Comparison of ENCODE assay signal across 19 mouse cellular contexts in genomic region chr16:28539423-28539822, GRCm38 (mm10).
"Had no signal": no experiment of that assay in that cellular context is flagged by ENCODE, and none has a peak within 500 bp of the region (broad histone marks: within the 10 kb centered on the region; RNA-seq: fewer than 3 reads in every experiment).

No protein-coding gene starts in this region.

- H3K27me3 ChIP-seq: midbrain, embryonic 12.5 days; neural tube, embryonic 13.5 days; neural tube, embryonic 15.5 days had no signal

- H3K36me3 ChIP-seq: midbrain, embryonic 10.5 days; midbrain, embryonic 12.5 days; neural tube, embryonic 13.5 days; neural tube, embryonic 15.5 days had no signal

- H3K9me3 ChIP-seq: midbrain, embryonic 10.5 days; midbrain, embryonic 12.5 days; neural tube, embryonic 13.5 days; neural tube, embryonic 15.5 days had no signal

- H3K4me1 ChIP-seq: midbrain, embryonic 10.5 days; midbrain, embryonic 12.5 days; neural tube, embryonic 13.5 days; neural tube, embryonic 15.5 days had no signal

- H3K9ac ChIP-seq: lung, embryonic 14.5 days; midbrain, embryonic 12.5 days; neural tube, embryonic 13.5 days; neural tube, embryonic 15.5 days had no signal

- ATAC-seq: midbrain, embryonic 16.5 days had no signal

- DNase-seq: lung, adult 18-20 months; lung, embryonic 14.5 days; lung, postnatal 10 days; lung, postnatal 4 days; midbrain, embryonic 14.5 days; retina, postnatal 1 day; right cerebral cortex, adult 18-20 months; right cerebral cortex, postnatal 25 days; right cerebral cortex, postnatal 4 days; spleen, adult 18-20 months; thymus, adult 18-20 months; thymus, postnatal 14 days; thymus, postnatal 36 days had no signal

- H3K4me2 ChIP-seq: lung, embryonic 14.5 days; midbrain, embryonic 12.5 days; neural tube, embryonic 13.5 days; neural tube, embryonic 15.5 days had no signal

- H3K4me3 ChIP-seq: midbrain, embryonic 10.5 days; midbrain, embryonic 12.5 days; myocyte; neural tube, embryonic 13.5 days; neural tube, embryonic 15.5 days had no signal

- H3K27ac ChIP-seq: midbrain, embryonic 10.5 days; midbrain, embryonic 12.5 days; neural tube, embryonic 13.5 days; neural tube, embryonic 15.5 days had no signal
